ENCODE assay signal across 11 mouse cellular contexts in the genomic region with DNA sequence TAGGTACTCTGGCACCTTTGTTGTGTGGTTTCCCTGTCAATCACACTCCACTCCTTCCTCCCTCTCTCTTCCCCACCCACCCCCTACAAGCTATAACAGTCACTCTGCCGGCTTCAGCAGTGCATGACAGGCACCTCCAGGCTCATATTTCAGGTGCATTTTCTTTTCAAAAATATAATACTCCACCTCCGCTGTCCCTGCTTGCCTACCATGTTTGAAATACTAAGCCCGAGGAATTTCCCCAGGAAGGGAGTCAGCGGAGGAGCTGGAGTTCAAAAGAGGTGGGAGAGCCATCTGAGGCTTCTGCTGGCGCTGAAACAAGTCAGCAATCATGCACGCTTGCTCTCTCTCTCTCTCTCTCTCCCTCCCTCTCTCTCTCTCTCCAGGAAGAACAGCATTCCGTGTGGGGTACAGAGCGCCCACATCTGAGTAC.
DNase-seq lines count a peak whose midpoint lies in the region; ATAC-seq and TF ChIP-seq lines count a peak whose summit lies in the region.
"Had no signal": no experiment of that assay in that cellular context is flagged by ENCODE, and none has a peak within 500 bp of the region (broad histone marks: within the 10 kb centered on the region; RNA-seq: fewer than 3 reads in every experiment).

No protein-coding gene starts in this region.

- no peak for TF ChIP-seq CTCF in midbrain, postnatal 0 days (IDR thresholded peaks at IDR 0.05)

- peaks cover 4% of the 10 kb centered on the region; the same call in 1 of the 2 replicates for H3K27me3 ChIP-seq in heart, embryonic 12.5 days (replicated peaks)
- no peaks in the 10 kb centered on the region for H3K27me3 ChIP-seq in hindbrain, embryonic 15.5 days
- no peaks in the 10 kb centered on the region for H3K27me3 ChIP-seq in midbrain, postnatal 0 days (ENCODE audit: insufficient read depth, low read length)
- H3K27me3 ChIP-seq: liver, embryonic 13.5 days had no signal

- 0 out of 2 replicates have a peak, but pooled peaks cover 7% of the 10 kb centered on the region for H3K4me1 ChIP-seq in heart, embryonic 12.5 days (replicated peaks)
- H3K4me1 ChIP-seq in hindbrain, embryonic 15.5 days (replicated peaks): peaks cover 14% of the 10 kb centered on the region
- H3K4me1 ChIP-seq in midbrain, postnatal 0 days (ENCODE audit: insufficient read depth, low read length): no peaks in the 10 kb centered on the region
- H3K4me1 ChIP-seq: liver, embryonic 13.5 days had no signal

- H3K9ac ChIP-seq in heart, embryonic 12.5 days: no peak overlapping the region
- no peak overlapping the region for H3K9ac ChIP-seq in hindbrain, embryonic 15.5 days
- H3K9ac ChIP-seq in midbrain, postnatal 0 days (replicated peaks; ENCODE audit: low read length, poor library complexity, severe bottlenecking): no peak overlapping the region
- H3K9ac ChIP-seq: liver, embryonic 13.5 days had no signal

- ATAC-seq in heart, embryonic 12.5 days (ENCODE audit: insufficient number of reproducible peaks, low FRiP score): no peak
- ATAC-seq in hindbrain, embryonic 15.5 days (ENCODE audit: low FRiP score, low read depth): peak; percentile 63; the same call in 1 of the 2 replicates
- ATAC-seq in midbrain, postnatal 0 days (ENCODE audit: low FRiP score): peak; percentile 56; the same call in 1 of the 2 replicates

- H3K9me3 ChIP-seq in heart, embryonic 12.5 days (replicated peaks): no peaks in the 10 kb centered on the region
- H3K9me3 ChIP-seq in hindbrain, embryonic 15.5 days: no peaks in the 10 kb centered on the region
- H3K9me3 ChIP-seq in midbrain, postnatal 0 days (ENCODE audit: low read length): no peaks in the 10 kb centered on the region
- H3K9me3 ChIP-seq: liver, embryonic 13.5 days had no signal

- WGBS in heart, embryonic 12.5 days: 32% methylated on average over 8 of the region's 8 CpGs
- 40% methylated on average over 8 of the region's 8 CpGs for WGBS in hindbrain, embryonic 15.5 days
- 26% methylated on average over 8 of the region's 8 CpGs for WGBS in midbrain, postnatal 0 days

- no peak overlapping the region for H3K27ac ChIP-seq in heart, embryonic 12.5 days (ENCODE audit: poor library complexity, severe bottlenecking)
- H3K27ac ChIP-seq in hindbrain, embryonic 15.5 days (replicated peaks): no peak overlapping the region
- no peak overlapping the region for H3K27ac ChIP-seq in midbrain, postnatal 0 days (ENCODE audit: low read depth, low read length)
- H3K27ac ChIP-seq: liver, embryonic 13.5 days had no signal

- no peaks in the 10 kb centered on the region for H3K36me3 ChIP-seq in heart, embryonic 12.5 days
- H3K36me3 ChIP-seq in hindbrain, embryonic 15.5 days: no peaks in the 10 kb centered on the region
- no peaks in the 10 kb centered on the region for H3K36me3 ChIP-seq in midbrain, postnatal 0 days (ENCODE audit: insufficient read depth, low read length)
- H3K36me3 ChIP-seq: liver, embryonic 13.5 days had no signal

- DNase-seq in heart, adult 18-20 months: no peak
- DNase-seq in ovary, postnatal 14 days (ENCODE audit: low spot score): peak; percentile 15
- no peak for DNase-seq in ovary, postnatal 10 days (ENCODE audit: low spot score)
- peak; percentile 12 for DNase-seq in midbrain, postnatal 0 days (ENCODE audit: low spot score)
- no peak for DNase-seq in cerebellum, postnatal 25 days
- no peak for DNase-seq in natural killer cell, adult 2 months (ENCODE audit: low spot score in 2 of 2)
- DNase-seq: cerebellum, adult 11-12 months; liver, embryonic 13.5 days had no signal

- peak overlapping the region; percentile 25; the same call in 1 of the 2 replicates for H3K4me2 ChIP-seq in heart, embryonic 12.5 days
- H3K4me2 ChIP-seq in hindbrain, embryonic 15.5 days: 0 out of 2 replicates have a peak overlapping the region, but pooled peaks have one; percentile 11
- peak overlapping the region; percentile 21 for H3K4me2 ChIP-seq in midbrain, postnatal 0 days (ENCODE audit: low read depth, low read length, poor library complexity, severe bottlenecking)
- H3K4me2 ChIP-seq: liver, embryonic 13.5 days had no signal

- H3K4me3 ChIP-seq in heart, embryonic 12.5 days: no peak overlapping the region
- no peak overlapping the region for H3K4me3 ChIP-seq in hindbrain, embryonic 15.5 days
- no peak overlapping the region for H3K4me3 ChIP-seq in midbrain, postnatal 0 days (ENCODE audit: low read depth, low read length)
- H3K4me3 ChIP-seq: liver, embryonic 13.5 days; myocyte had no signal

Comparison
In these comparisons a context has a peak if more than half of its experiments do, and no peak if none do; other contexts are left out.
1. DNase-seq: peak in ovary, postnatal 14 days (single experiment) and midbrain, postnatal 0 days (single experiment); none in heart, adult 18-20 months (0 of 2), ovary, postnatal 10 days (single experiment), cerebellum, postnatal 25 days (0 of 2) and natural killer cell, adult 2 months (0 of 2).
2. Peak in every context shown above with its lines, with median percentiles within 50 percentile points of each other: H3K4me2 ChIP-seq.